Mouse (Mus musculus): ENCODE results near the gene Hspb6. TPM values are rescaled to one million over a fixed set of nuclear protein-coding genes. Genes with fewer than 3 reads are reported as not detected.

Gene Hspb6
- polyA plus RNA-seq, 1 experiment from 2014 or later = 7.8 TPM

GRCm38 (mm10) chr7:30532931-30533330 lies 19.0 kb upstream of the Hspb6 start:
- 4% methylated on average over 8 of the region's 8 CpGs for WGBS
- Histone ChIP-seq H3K27ac (peak overlapping the region; percentile 95; the same call in 1 of the 2 replicates), H3K36me3 (peaks cover 52% of the 10 kb centered on the region), H3K4me1 (replicated peaks) (peaks cover 47% of the 10 kb centered on the region), H3K4me2 (peak overlapping the region; percentile 91), H3K9ac (peak overlapping the region; percentile 93), H3K27me3 (no peaks in the 10 kb centered on the region), H3K4me3 (peak overlapping the region; percentile 75), H3K9me3 (no peaks in the 10 kb centered on the region)
- ATAC-seq (ENCODE audit: low FRiP score) = no peak

GRCm38 (mm10) chr7:30533941-30534632 lies 17.9 kb upstream of the Hspb6 start:
- Histone ChIP-seq H3K9ac (peak overlapping the region; percentile 93), H3K4me2 (peak overlapping the region; percentile 91), H3K4me3 (peak overlapping the region; percentile 75), H3K27me3 (no peaks in the 10 kb centered on the region), H3K36me3 (peaks cover 40% of the 10 kb centered on the region), H3K27ac (peak overlapping the region; percentile 95), H3K4me1 (replicated peaks) (peaks cover 43% of the 10 kb centered on the region), H3K9me3 (no peaks in the 10 kb centered on the region)
- peak; percentile 47 for ATAC-seq (ENCODE audit: low FRiP score)
- WGBS = 3% methylated on average over 26 of the region's 26 CpGs

GRCm38 (mm10) chr7:30534633-30535577 lies 17.1 kb upstream of the Hspb6 start, which contains the start of gene Arhgap33:
TSS of gene Arhgap33 (minus strand) at chr7:30535060.
- peak within 1 kb of the TSS; percentile 91 for H3K4me2 ChIP-seq
- peaks cover 39% of the 10 kb centered on the region for H3K36me3 ChIP-seq
- H3K4me3 ChIP-seq = peak within 1 kb of the TSS; percentile 75
- H3K4me1 ChIP-seq (replicated peaks) = peaks cover 43% of the 10 kb centered on the region
- peak; percentile 90 for ATAC-seq (ENCODE audit: low FRiP score)
- WGBS = under 1% methylated on average over 75 of the region's 84 CpGs
- H3K27ac ChIP-seq = peak within 1 kb of the TSS; percentile 95
- H3K9ac ChIP-seq = peak within 1 kb of the TSS; percentile 93
- H3K9me3 ChIP-seq = no peaks in the 10 kb centered on the region
- H3K27me3 ChIP-seq = no peaks in the 10 kb centered on the region

- Histone ChIP-seq H3K9ac (no peak overlapping the region), H3K36me3 (peaks cover 27% of the 10 kb centered on the region), H3K4me1 (replicated peaks) (peaks cover 5% of the 10 kb centered on the region), H3K27ac (no peak overlapping the region), H3K27me3 (no peaks in the 10 kb centered on the region), H3K9me3 (no peaks in the 10 kb centered on the region), H3K4me3 (no peak overlapping the region), H3K4me2 (no peak overlapping the region)
- WGBS = 88% methylated on average over 7 of the region's 7 CpGs
- no peak for ATAC-seq (ENCODE audit: low FRiP score)
These were observed 11.4 kb upstream of the Hspb6 start for GRCm38 (mm10) chr7:30540572-30540971.

GRCm38 (mm10) chr7:30544327-30544726 lies 7.7 kb upstream of the Hspb6 start:
- Histone ChIP-seq H3K4me1 (replicated peaks) (no peaks in the 10 kb centered on the region), H3K36me3 (peaks cover 41% of the 10 kb centered on the region), H3K4me3 (no peak overlapping the region), H3K4me2 (no peak overlapping the region), H3K9ac (no peak overlapping the region), H3K27me3 (no peaks in the 10 kb centered on the region), H3K9me3 (no peaks in the 10 kb centered on the region), H3K27ac (no peak overlapping the region)
- 91% methylated on average over 2 of the region's 2 CpGs for WGBS
- no peak for ATAC-seq (ENCODE audit: low FRiP score)

- peaks cover 18% of the 10 kb centered on the region for H3K4me1 ChIP-seq (replicated peaks)
- ATAC-seq (ENCODE audit: low FRiP score) = no peak
- peaks cover 25% of the 10 kb centered on the region for H3K36me3 ChIP-seq
- no peak overlapping the region for H3K9ac ChIP-seq
- H3K27me3 ChIP-seq = peaks cover 11% of the 10 kb centered on the region; the same call in 1 of the 2 replicates
- no peak overlapping the region for H3K4me2 ChIP-seq
- WGBS = 82% methylated on average over 2 of the region's 2 CpGs
- H3K27ac ChIP-seq = no peak overlapping the region
- no peaks in the 10 kb centered on the region for H3K9me3 ChIP-seq
- H3K4me3 ChIP-seq = no peak overlapping the region
These were observed 2.1 kb upstream of the Hspb6 start for GRCm38 (mm10) chr7:30549880-30550279.

- no peak overlapping the region for H3K4me3 ChIP-seq
- H3K9me3 ChIP-seq = no peaks in the 10 kb centered on the region
- WGBS = 100% methylated on average over 1 of the region's 1 CpGs
- peaks cover 18% of the 10 kb centered on the region for H3K4me1 ChIP-seq (replicated peaks)
- H3K9ac ChIP-seq = no peak overlapping the region
- peaks cover 11% of the 10 kb centered on the region; the same call in 1 of the 2 replicates for H3K27me3 ChIP-seq
- H3K36me3 ChIP-seq = peaks cover 32% of the 10 kb centered on the region
- no peak overlapping the region for H3K4me2 ChIP-seq
- no peak for ATAC-seq (ENCODE audit: low FRiP score)
- no peak overlapping the region for H3K27ac ChIP-seq
These were observed 1.4 kb upstream of the Hspb6 start for GRCm38 (mm10) chr7:30550603-30551002.

GRCm38 (mm10) chr7:30551445-30552101 lies 405 bp upstream of the Hspb6 start:
- Histone ChIP-seq H3K4me1 (replicated peaks) (peaks cover 18% of the 10 kb centered on the region), H3K4me3 (peak overlapping the region; percentile 59), H3K36me3 (peaks cover 34% of the 10 kb centered on the region), H3K9me3 (no peaks in the 10 kb centered on the region), H3K4me2 (peak overlapping the region; percentile 88), H3K27me3 (peaks cover 11% of the 10 kb centered on the region; the same call in 1 of the 2 replicates), H3K27ac (peak overlapping the region; percentile 93), H3K9ac (peak overlapping the region; percentile 72)
- WGBS = 3% methylated on average over 10 of the region's 10 CpGs
- ATAC-seq (ENCODE audit: low FRiP score) = peak; percentile 75

- H3K4me1 ChIP-seq (replicated peaks) = peaks cover 26% of the 10 kb centered on the region
- H3K27me3 ChIP-seq = peaks cover 11% of the 10 kb centered on the region; the same call in 1 of the 2 replicates
- H3K36me3 ChIP-seq = peaks cover 46% of the 10 kb centered on the region
- WGBS = 8% methylated on average over 23 of the region's 23 CpGs
- ATAC-seq (ENCODE audit: low FRiP score) = no peak
- no peaks in the 10 kb centered on the region for H3K9me3 ChIP-seq
- peak overlapping the region; percentile 59 for H3K4me3 ChIP-seq
- peak overlapping the region; percentile 88 for H3K4me2 ChIP-seq
- peak overlapping the region; percentile 78 for H3K27ac ChIP-seq
- H3K9ac ChIP-seq = peak overlapping the region; percentile 72
These were observed 1.1 kb downstream of the Hspb6 start for GRCm38 (mm10) chr7:30553021-30553589.

GRCm38 (mm10) chr7:30553810-30554584 lies 2.0 kb downstream of the Hspb6 start:
- no peak for ATAC-seq (ENCODE audit: low FRiP score)
- Histone ChIP-seq H3K27ac (no peak overlapping the region), H3K4me1 (replicated peaks) (peaks cover 35% of the 10 kb centered on the region), H3K9ac (peak overlapping the region; percentile 72; the same call in 1 of the 2 replicates), H3K27me3 (peaks cover 11% of the 10 kb centered on the region; the same call in 1 of the 2 replicates), H3K36me3 (peaks cover 42% of the 10 kb centered on the region), H3K4me3 (peak overlapping the region; percentile 59; the same call in 1 of the 2 replicates), H3K9me3 (no peaks in the 10 kb centered on the region), H3K4me2 (peak overlapping the region; percentile 88)
- 87% methylated on average over 22 of the region's 22 CpGs for WGBS
